Mouse (Mus musculus) brain, embryonic 14.5 days (tissue): ENCODE results near the gene Fam173a.
"Not testable (repeated sequence)": the region's sequence is repeated elsewhere in the genome, so short reads cannot be mapped to it uniquely, and the experiment has no call there.

ENCODE experiments used
- CTCF ChIP-seq: fragments of 200-500 bp; IDR thresholded peaks from 2 replicates; pipeline ENCODE4 v1.5.1; 2012; ENCODE audit warnings: inconsistent platforms, mild to moderate bottlenecking, moderate library complexity, borderline replicate concordance; ENCODE audit not compliant: insufficient read depth, insufficient read length; ENCODE audit errors: extremely low read depth
- POLR2A ChIP-seq: fragments of 200-500 bp; IDR thresholded peaks from 2 replicates; pipeline ENCODE4 v1.6.1; 2012; ENCODE audit warnings: mild to moderate bottlenecking, inconsistent platforms, borderline replicate concordance; ENCODE audit not compliant: poor library complexity, insufficient read depth, insufficient read length, severe bottlenecking; ENCODE audit errors: extremely low read depth

- not testable (repeated sequence) for TF ChIP-seq CTCF, POLR2A
These were observed 51.2 kb downstream of the Fam173a start for GRCm38 (mm10) chr17:25741471-25741870.
